Mouse (Mus musculus) liver, postnatal 0 days (tissue): Measurements from ENCODE around the gene Hist1h3e. TPM values are rescaled to one million over a fixed set of nuclear protein-coding genes. Genes with fewer than 3 reads are reported as not detected.
"Not testable (repeated sequence)": the region's sequence is repeated elsewhere in the genome, so short reads cannot be mapped to it uniquely, and the experiment has no call there.

Source experiments
- ATAC-seq: fragments of 200-750 bp; cut with Nextera tagmentation; 2 replicates; pipeline ENCODE4 v1.8.0; 2017; ENCODE audit warnings: mild to moderate bottlenecking, moderate library complexity
- DNase-seq: peaks from one replicate; pipeline ENCODE4 v3.0.0-alpha.2; 2016
- H3K27ac ChIP-seq: fragments of 300-500 bp; sonication (generic); 2 replicates; pipeline ENCODE4 v1.5.1; 2014; ENCODE audit warnings: antibody characterized with exemption, moderate library complexity, mild to moderate bottlenecking, low read depth
- H3K27me3 ChIP-seq: fragments of 300-500 bp; sonication (generic); 2 replicates; pipeline ENCODE4 v1.6.1; 2014; ENCODE audit warnings: low read length, control low read depth, mixed read lengths; ENCODE audit not compliant: insufficient read depth
- H3K36me3 ChIP-seq: fragments of 300-500 bp; sonication (generic); replicated peaks from 2 replicates; pipeline ENCODE4 v1.6.1; 2014; ENCODE audit warnings: mild to moderate bottlenecking, control low read depth, low read length, moderate library complexity, mixed read lengths; ENCODE audit not compliant: insufficient read depth
- H3K4me1 ChIP-seq: fragments of 300-500 bp; sonication (generic); 2 replicates; pipeline ENCODE4 v1.6.1; 2014; ENCODE audit warnings: antibody characterized with exemption, mild to moderate bottlenecking, control low read depth; ENCODE audit not compliant: insufficient read depth
- H3K4me2 ChIP-seq: fragments of 300-500 bp; sonication (generic); 2 replicates; pipeline ENCODE4 v1.6.1; 2014; ENCODE audit warnings: low read depth, mild to moderate bottlenecking, low read length, moderate library complexity, mixed read lengths
- H3K4me3 ChIP-seq: fragments of 300-500 bp; sonication (generic); 2 replicates; pipeline ENCODE4 v1.5.1; 2014; ENCODE audit warnings: low read depth, low read length
- H3K9ac ChIP-seq: fragments of 300-500 bp; sonication (generic); replicated peaks from 2 replicates; pipeline ENCODE4 v1.6.1; 2014; ENCODE audit warnings: mild to moderate bottlenecking, moderate library complexity
- H3K9me3 ChIP-seq: fragments of 300-500 bp; sonication (generic); 2 replicates; pipeline ENCODE4 v1.6.1; 2016; ENCODE audit warnings: mild to moderate bottlenecking, control low read depth, low read length, mixed read lengths
- CTCF ChIP-seq: sonication (generic); IDR thresholded peaks from 2 replicates; pipeline ENCODE4 v1.5.1; 2016; ENCODE audit warnings: antibody characterized with exemption, low read depth
- EP300 ChIP-seq: IDR thresholded peaks from 2 replicates; pipeline ENCODE4 v1.6.1; 2016; ENCODE audit warnings: antibody characterized with exemption, low read depth, mild to moderate bottlenecking
- WGBS: fragments of 180-500 bp; shearing (Covaris S2); extraction: QIAGEN DNeasy Blood & Tissue Kit; methylation state at CpG from one replicate; pipeline ENCODE4 v1.1.7; 2014; ENCODE audit not compliant: insufficient replicate concordance; 5-methylcytosine and 5-hydroxymethylcytosine counted together
- polyA plus RNA-seq: library from polyadenylated mRNA; unstranded; fragments of >200 nt; fragmentation: Nextera tagmentation; extraction: Ambion mirVana; gene quantifications from 2 replicates; pipeline ENCODE4 v1.2.1, GENCODE M21; 2015

The Hist1h3e gene
- polyA plus RNA-seq, 1 experiment from 2014 or later, result 4.6 TPM

- no peak for ATAC-seq
- no peak for TF ChIP-seq CTCF
- no peak for TF ChIP-seq EP300
- Histone ChIP-seq H3K9me3 (no peaks in the 10 kb centered on the region), H3K27me3 (no peaks in the 10 kb centered on the region), H3K4me2 (0 out of 2 replicates have a peak overlapping the region, but pooled peaks have one; percentile 77), H3K36me3 (no peaks in the 10 kb centered on the region), H3K4me3 (peak overlapping the region; percentile 50; the same call in 1 of the 2 replicates), H3K9ac (no peak overlapping the region), H3K27ac (no peak overlapping the region), H3K4me1 (peaks cover 7% of the 10 kb centered on the region; the same call in 1 of the 2 replicates)
- WGBS, result 81% methylated on average over 3 of the region's 3 CpGs
- no peak for DNase-seq
Measured at GRCm38 (mm10) chr13:23541497-23541896, 20.7 kb downstream of the Hist1h3e start.

GRCm38 (mm10) chr13:23539821-23540220 lies 22.3 kb downstream of the Hist1h3e start:
- WGBS, result 67% methylated on average over 1 of the region's 1 CpGs

DNA sequence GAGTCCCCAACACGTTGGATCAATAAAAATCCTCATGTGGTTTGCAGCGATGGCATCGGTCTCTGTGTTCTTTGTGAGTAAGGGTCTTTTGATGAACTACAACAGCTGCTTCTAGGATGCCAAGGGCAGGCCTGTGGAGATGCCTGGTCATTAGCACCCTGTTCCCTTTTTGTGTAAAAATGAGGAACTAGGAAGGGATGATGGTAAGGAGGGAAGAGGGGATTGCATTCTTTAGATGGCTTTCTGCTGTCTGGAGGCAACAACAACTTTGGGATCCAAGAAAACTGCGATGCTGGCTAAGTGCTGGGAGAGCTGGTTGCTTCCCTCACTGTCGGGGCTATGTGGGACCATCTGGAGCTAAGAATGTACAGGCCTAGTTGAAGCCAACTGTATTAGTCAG lies 23.9 kb downstream of the Hist1h3e start:
- peak overlapping the region; percentile 53 for H3K27ac ChIP-seq
- TF ChIP-seq EP300 (no peak), CTCF (no peak)
- H3K4me2 ChIP-seq, result no peak overlapping the region
- peaks cover 12% of the 10 kb centered on the region; the same call in 1 of the 2 replicates for H3K4me1 ChIP-seq
- DNase-seq, result no peak
- no peak for ATAC-seq
- H3K9me3 ChIP-seq, result no peaks in the 10 kb centered on the region
- 70% methylated on average over 5 of the region's 5 CpGs for WGBS
- H3K4me3 ChIP-seq, result no peak overlapping the region
- no peaks in the 10 kb centered on the region for H3K36me3 ChIP-seq
- no peaks in the 10 kb centered on the region for H3K27me3 ChIP-seq
- H3K9ac ChIP-seq, result no peak overlapping the region

More at GRCm38 (mm10) chr13:23539821-23540220, 22.3 kb downstream of the Hist1h3e start:
- H3K4me1 ChIP-seq, H3K36me3 ChIP-seq, H3K4me3 ChIP-seq, H3K9ac ChIP-seq, DNase-seq, ATAC-seq, H3K27me3 ChIP-seq, H3K4me2 ChIP-seq, H3K27ac ChIP-seq, H3K9me3 ChIP-seq: not testable (repeated sequence)

- no peak for DNase-seq
- peak overlapping the region; percentile 70 for H3K9ac ChIP-seq
- peak overlapping the region; percentile 66 for H3K4me3 ChIP-seq
- ATAC-seq, result no peak
- H3K4me1 ChIP-seq, result peaks cover 20% of the 10 kb centered on the region
- no peaks in the 10 kb centered on the region for H3K9me3 ChIP-seq
- TF ChIP-seq CTCF, result no peak
- TF ChIP-seq EP300, result no peak
- H3K36me3 ChIP-seq, result no peaks in the 10 kb centered on the region
- H3K4me2 ChIP-seq, result peak overlapping the region; percentile 80
- H3K27me3 ChIP-seq, result no peaks in the 10 kb centered on the region
- WGBS, result 71% methylated on average over 3 of the region's 3 CpGs
- peak overlapping the region; percentile 99 for H3K27ac ChIP-seq
Measured at GRCm38 (mm10) chr13:23537006-23537710, 25.0 kb downstream of the Hist1h3e start.

- Histone ChIP-seq H3K4me2 (peak overlapping the region; percentile 80), H3K36me3 (no peaks in the 10 kb centered on the region), H3K9me3 (no peaks in the 10 kb centered on the region), H3K4me3 (peak overlapping the region; percentile 66), H3K27me3 (no peaks in the 10 kb centered on the region), H3K27ac (peak overlapping the region; percentile 99), H3K9ac (peak overlapping the region; percentile 70), H3K4me1 (peaks cover 21% of the 10 kb centered on the region)
- ATAC-seq, result no peak
- DNase-seq, result no peak
- WGBS, result 17% methylated on average over 7 of the region's 7 CpGs
- TF ChIP-seq CTCF (no peak), EP300 (no peak)
Measured at GRCm38 (mm10) chr13:23536076-23536822, 25.9 kb downstream of the Hist1h3e start.
